35 mouse cellular contexts compared by ENCODE assay signal in genomic region chr12:72370081-72370480, GRCm38 (mm10). TPM values are rescaled to one million over a fixed set of nuclear protein-coding genes. Genes with fewer than 3 reads are reported as not detected.
DNase-seq lines count a peak whose midpoint lies in the region; ATAC-seq lines count a peak whose summit lies in the region.
"Had no signal": no experiment of that assay in that cellular context is flagged by ENCODE, and none has a peak within 500 bp of the region (broad histone marks: within the 10 kb centered on the region; RNA-seq: fewer than 3 reads in every experiment).

No protein-coding gene starts in this region.

- no peaks in the 10 kb centered on the region for H3K27me3 ChIP-seq in limb, embryonic 10.5 days (ENCODE audit: low read depth, poor library complexity, severe bottlenecking)
- no peaks in the 10 kb centered on the region for H3K27me3 ChIP-seq in hindbrain, embryonic 11.5 days (ENCODE audit: control insufficient read depth, insufficient read depth, low read length)
- H3K27me3 ChIP-seq: CH12.LX; heart, embryonic 15.5 days; hindbrain, embryonic 15.5 days; intestine, embryonic 15.5 days; limb, embryonic 12.5 days; liver, embryonic 15.5 days; lung, embryonic 15.5 days; neural tube, embryonic 12.5 days had no signal

- peaks cover 9% of the 10 kb centered on the region; the same call in 1 of the 2 replicates for H3K4me1 ChIP-seq in limb, embryonic 10.5 days
- peaks cover 18% of the 10 kb centered on the region; the same call in 1 of the 2 replicates for H3K4me1 ChIP-seq in hindbrain, embryonic 11.5 days (replicated peaks; ENCODE audit: control insufficient read depth, insufficient read depth, low read length)
- H3K4me1 ChIP-seq: intestine, embryonic 15.5 days; liver, embryonic 15.5 days had no signal

- H3K9me3 ChIP-seq in limb, embryonic 10.5 days (replicated peaks): no peaks in the 10 kb centered on the region
- H3K9me3 ChIP-seq in hindbrain, embryonic 11.5 days (ENCODE audit: control insufficient read depth, low read length): no peaks in the 10 kb centered on the region
- H3K9me3 ChIP-seq: heart, embryonic 10.5 days; heart, embryonic 15.5 days; hindbrain, embryonic 15.5 days; intestine, embryonic 15.5 days; liver, embryonic 15.5 days; lung, embryonic 15.5 days; midbrain, embryonic 10.5 days; neural tube, embryonic 12.5 days had no signal

- ATAC-seq in hindbrain, embryonic 11.5 days (ENCODE audit: low FRiP score): no peak
- ATAC-seq: forebrain, embryonic 16.5 days; intestine, embryonic 15.5 days; midbrain, embryonic 16.5 days had no signal

- no peak overlapping the region for H3K4me3 ChIP-seq in limb, embryonic 10.5 days
- no peak overlapping the region for H3K4me3 ChIP-seq in hindbrain, embryonic 11.5 days (ENCODE audit: low read depth, low read length)
- H3K4me3 ChIP-seq: erythroblast, embryonic 14.5 days; heart, embryonic 10.5 days; heart, embryonic 15.5 days; hindbrain, embryonic 15.5 days; intestine, embryonic 15.5 days; layer of hippocampus, adult 2 months; limb, embryonic 12.5 days; liver, embryonic 15.5 days; lung, embryonic 15.5 days; midbrain, embryonic 10.5 days; myocyte; neural tube, embryonic 12.5 days had no signal

- no peaks in the 10 kb centered on the region for H3K36me3 ChIP-seq in limb, embryonic 10.5 days
- H3K36me3 ChIP-seq in hindbrain, embryonic 11.5 days (ENCODE audit: control insufficient read depth, insufficient read depth, low read length): no peaks in the 10 kb centered on the region
- H3K36me3 ChIP-seq: heart, embryonic 10.5 days; heart, embryonic 15.5 days; hindbrain, embryonic 15.5 days; intestine, embryonic 15.5 days; limb, embryonic 12.5 days; liver, embryonic 15.5 days; lung, embryonic 15.5 days; midbrain, embryonic 10.5 days; neural tube, embryonic 12.5 days had no signal

- H3K9ac ChIP-seq in hindbrain, embryonic 11.5 days (ENCODE audit: low read depth, low read length): no peak overlapping the region
- H3K9ac ChIP-seq: heart, embryonic 15.5 days; hindbrain, embryonic 15.5 days; intestine, embryonic 15.5 days; limb, embryonic 12.5 days; liver, embryonic 15.5 days; lung, embryonic 15.5 days; neural tube, embryonic 12.5 days had no signal

- DNase-seq in heart, adult 11 months: peak; percentile 70
- DNase-seq in heart, postnatal 4 days: no peak
- DNase-seq in cerebellum, adult 11 months: peak; percentile 81
- DNase-seq in cerebellum, adult 9-10 months: peak; percentile 92
- DNase-seq in cerebellum, postnatal 36 days: peak; percentile 82 to 86
- no peak for DNase-seq in layer of hippocampus, adult 9-11 months
- DNase-seq in limb, embryonic 10.5 days (ENCODE audit: low spot score): no peak
- no peak for DNase-seq in hindbrain, embryonic 11.5 days (ENCODE audit: low spot score)
- DNase-seq: adrenal gland, adult 8-10 months; embryo, embryonic 11 days; heart, postnatal 36 days; kidney, adult 2 months; kidney, postnatal 36 days; right cerebral cortex, adult 18-20 months; spleen, adult 18-20 months; thymus, adult 18-20 months; thymus, postnatal 25 days had no signal

- H3K4me2 ChIP-seq in hindbrain, embryonic 11.5 days (replicated peaks; ENCODE audit: low read depth, low read length): no peak overlapping the region
- H3K4me2 ChIP-seq: heart, embryonic 15.5 days; hindbrain, embryonic 15.5 days; intestine, embryonic 15.5 days; limb, embryonic 12.5 days; liver, embryonic 15.5 days; lung, embryonic 15.5 days; neural tube, embryonic 12.5 days had no signal

- WGBS in limb, embryonic 10.5 days: 75% methylated on average over 5 of the region's 5 CpGs
- 69% methylated on average over 5 of the region's 5 CpGs for WGBS in hindbrain, embryonic 11.5 days

- H3K27ac ChIP-seq in limb, embryonic 10.5 days: no peak overlapping the region
- H3K27ac ChIP-seq in hindbrain, embryonic 11.5 days (ENCODE audit: low read depth, low read length): no peak overlapping the region
- H3K27ac ChIP-seq: heart, embryonic 10.5 days; heart, embryonic 15.5 days; hindbrain, embryonic 15.5 days; intestine, embryonic 15.5 days; layer of hippocampus, adult 2 months; limb, embryonic 12.5 days; liver, embryonic 15.5 days; lung, embryonic 15.5 days; midbrain, embryonic 10.5 days; neural tube, embryonic 12.5 days had no signal

RNA-seq across cellular contexts. Expression of gene Rtn1, which starts 38.8 kb away (rescaled TPM):
- total RNA-seq in heart, postnatal 4 days (2021): 1 to 10 TPM; 7.3 to 9.7 TPM
- 8.3 and 11.4 TPM in 2 replicates for polyA plus RNA-seq in limb, embryonic 10.5 days (2016; fragmentation: Nextera tagmentation; extraction: Ambion mirVana)
- polyA plus RNA-seq in hindbrain, embryonic 11.5 days (2014; fragmentation: Nextera tagmentation; extraction: Ambion mirVana): 488 and 505 TPM in 2 replicates
- total RNA-seq: granulocyte monocyte progenitor cell, adult 5-6 weeks; megakaryocyte progenitor cell, adult 5-6 weeks had no signal
- polyA plus RNA-seq: C2C12, myocyte had no signal

Comparison
In these comparisons a context has a peak if more than half of its experiments do, and no peak if none do; other contexts are left out.
1. DNase-seq: peak in heart, adult 11 months (single experiment), cerebellum, adult 11 months (single experiment), cerebellum, adult 9-10 months (single experiment) and cerebellum, postnatal 36 days (2 of 2); none in heart, postnatal 4 days (single experiment), layer of hippocampus, adult 9-11 months (single experiment), limb, embryonic 10.5 days (single experiment) and hindbrain, embryonic 11.5 days (single experiment).
2. RNA of gene Rtn1, which starts 38.8 kb away (polyA plus RNA-seq): 488 to 505 TPM in hindbrain, embryonic 11.5 days; 8.3 to 11.4 TPM in limb, embryonic 10.5 days; every median in the first group is over 10 times any median in the second.